Mouse (Mus musculus): Measurements from ENCODE around the gene Cdca4. TPM values are rescaled to one million over a fixed set of nuclear protein-coding genes. Genes with fewer than 3 reads are reported as not detected.

Cdca4 gene
- 10 to 100 TPM; 35.1 to 38.5 TPM for total RNA-seq (2023)

GRCm38 (mm10) chr12:112829244-112829864 lies at the start of gene Cdca4:
Gene Cdca4, minus strand, starts transcription at chr12:112829423.

DNA sequence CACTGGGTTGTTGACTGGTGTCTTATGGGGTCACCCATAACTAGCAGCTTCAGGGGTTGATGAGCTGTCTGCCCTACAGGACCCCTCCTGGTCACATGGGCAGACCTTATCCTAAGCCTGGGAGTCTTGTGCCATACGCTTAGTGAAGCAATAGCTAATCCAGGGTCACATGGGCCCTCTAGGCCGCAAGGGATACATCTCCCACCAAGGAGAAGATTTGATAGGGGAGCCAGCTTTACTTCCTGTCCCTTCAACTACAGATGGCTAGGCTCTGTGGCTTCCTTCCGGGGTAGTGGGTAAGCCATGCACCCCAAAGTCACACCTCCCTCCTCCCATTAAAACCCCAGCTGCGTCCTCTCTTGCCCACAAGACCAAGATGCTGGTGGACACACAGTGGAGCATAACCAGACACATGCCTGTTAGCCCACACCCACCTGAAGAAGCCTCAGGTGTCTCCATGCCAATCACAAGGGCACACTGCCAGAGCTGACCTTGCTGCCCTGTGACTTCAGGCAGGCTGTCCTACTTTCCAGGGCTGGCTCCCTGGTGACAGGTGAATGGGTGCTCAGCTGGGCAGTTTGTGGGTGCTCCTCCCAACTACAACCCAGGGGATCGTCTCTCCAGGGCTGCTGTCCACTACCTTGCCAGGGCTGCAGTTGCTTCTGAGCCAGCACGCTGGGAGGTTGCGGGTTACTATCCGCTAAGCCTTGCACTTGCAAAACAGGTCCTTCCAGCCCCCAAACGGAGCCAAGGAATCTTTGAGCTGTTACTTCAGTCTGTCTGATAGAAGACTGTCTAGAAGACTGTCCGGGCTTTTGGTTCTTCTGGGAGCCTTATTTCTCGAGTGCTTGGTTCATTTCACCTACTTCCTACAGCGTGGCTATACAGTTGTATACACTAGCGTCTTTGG lies 39.2 kb upstream of the Cdca4 start, which contains the start of gene Gpr132:
Gene Gpr132 (minus strand): TSS at position 51 of the 910 bp plus-strand sequence.

DNA sequence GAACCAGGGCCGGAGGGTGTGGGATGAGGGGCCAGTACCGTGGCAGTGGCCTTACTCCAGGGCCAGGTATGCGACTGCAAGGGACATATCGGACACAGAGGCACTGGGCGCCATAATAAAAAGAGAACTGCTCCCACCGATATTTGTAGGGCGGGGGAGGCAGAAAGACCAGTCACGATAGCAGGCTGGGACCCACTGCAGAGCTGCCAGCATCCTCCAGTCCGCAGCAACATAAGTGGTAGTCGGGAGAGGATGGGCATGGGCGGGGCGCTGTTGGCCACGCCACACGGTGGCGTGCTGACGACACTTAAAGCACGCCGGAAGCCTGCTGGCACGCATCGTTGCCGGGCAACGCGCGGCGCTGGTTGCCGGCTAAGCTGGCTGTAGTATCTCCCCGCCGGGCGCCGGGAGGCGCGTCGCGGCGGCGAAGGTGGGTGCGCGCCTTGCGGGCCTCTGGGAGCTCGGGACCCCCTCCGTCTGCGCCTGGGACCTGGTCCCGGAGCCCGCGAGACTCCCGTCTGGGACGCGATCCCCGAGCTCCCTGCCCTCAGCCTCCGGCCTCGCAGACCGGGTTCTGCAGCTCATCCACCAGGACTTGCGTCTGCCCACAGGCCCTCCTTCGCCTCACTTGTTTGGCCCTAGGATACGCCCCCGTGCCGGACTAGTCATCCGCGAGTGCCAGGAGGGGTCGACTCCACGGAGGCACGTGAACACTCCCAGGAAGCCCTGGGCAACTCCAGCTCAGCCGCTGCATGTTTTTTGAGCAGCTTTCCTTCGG lies 20.4 kb downstream of the Cdca4 start, which contains the start of gene Clba1:
Gene Clba1 (plus strand): TSS at position 351 of the 778 bp plus-strand sequence.

DNA sequence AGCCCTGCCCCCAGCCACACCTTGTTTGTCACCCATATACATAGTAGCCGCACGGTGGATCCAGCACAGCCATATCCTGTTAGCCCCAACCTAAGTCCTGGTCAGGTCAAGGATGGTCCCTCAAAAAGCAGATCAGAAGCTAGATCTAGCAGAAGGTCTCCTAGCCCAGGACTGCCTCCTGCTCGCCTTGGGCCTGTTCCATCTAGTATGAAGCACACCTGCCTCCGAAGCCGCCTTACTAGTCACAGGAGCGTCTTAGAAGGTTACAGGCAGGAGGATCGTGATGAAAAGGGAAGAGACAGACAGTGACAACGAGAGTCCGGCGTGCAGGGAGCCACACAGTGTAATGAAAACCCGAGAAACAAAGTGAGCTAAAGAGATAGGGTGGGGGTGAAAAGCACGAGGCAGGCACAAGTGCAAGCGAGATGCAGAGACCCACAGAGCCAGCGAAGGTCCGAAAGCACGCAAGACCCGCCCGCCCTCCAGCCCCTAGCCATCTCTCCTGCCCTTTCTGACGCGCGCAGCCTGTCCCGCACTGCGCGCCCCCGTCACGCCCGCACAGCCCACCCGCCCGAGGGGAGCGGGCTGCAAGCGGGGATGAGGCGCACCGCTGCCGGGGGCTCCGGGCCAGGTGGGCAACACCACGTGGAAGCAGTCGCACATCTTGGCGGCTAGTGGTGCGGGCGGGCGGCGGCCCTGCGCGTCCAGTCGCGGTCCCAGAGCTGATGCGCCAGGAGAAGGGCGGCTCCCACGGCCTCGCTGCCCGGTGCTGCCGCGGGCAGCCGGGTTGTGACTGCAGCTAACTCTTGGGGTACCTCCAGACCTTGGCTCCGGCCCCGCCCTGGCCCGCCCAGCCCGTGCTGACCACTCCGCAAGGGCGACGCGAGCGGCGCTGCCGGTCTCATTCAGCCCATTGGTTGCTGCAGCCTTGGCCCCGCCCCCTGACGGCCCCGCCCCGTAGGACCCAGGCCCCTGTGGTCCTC lies 27.1 kb downstream of the Cdca4 start, which contains the start of gene Ahnak2:
Gene Ahnak2 (minus strand): TSS at position 794 of the 983 bp plus-strand sequence.

Other genes with a start within 250 kb of the Cdca4 start
- gene Inf2, start 240.6 kb downstream of the Cdca4 start, total RNA-seq (2023), result 10 to 100 TPM; 35.9 to 45.7 TPM
- 10 to 100 TPM; 69.9 to 88.9 TPM for gene Adssl1, start 209.4 kb downstream of the Cdca4 start, total RNA-seq (2023)
- 10 to 100 TPM; 40.1 to 50.2 TPM for gene Siva1, start 184.7 kb downstream of the Cdca4 start, total RNA-seq (2023)
- 100 to 1,000 TPM; 161 to 182 TPM for gene Akt1, start 154.5 kb downstream of the Cdca4 start, total RNA-seq (2023)
- 10 to 100 TPM; 17.9 to 19.4 TPM for gene Zbtb42, start 150.6 kb downstream of the Cdca4 start, total RNA-seq (2023)
- under 1 TPM; 0.24 to 0.62 TPM for gene Cep170b, start 109.0 kb downstream of the Cdca4 start, total RNA-seq (2023)
- 100 to 1,000 TPM; 273 to 300 TPM for gene Pld4, start 68.8 kb downstream of the Cdca4 start, total RNA-seq (2023)
- gene Ahnak2, start 26.8 kb downstream of the Cdca4 start, total RNA-seq (2023), result under 1 TPM; 0.37 to 0.79 TPM
- 1 to 10 TPM in 1 of 2 experiments, under 1 TPM in 1; 0.68 to 1.1 TPM for gene Clba1, start 20.5 kb downstream of the Cdca4 start, total RNA-seq (2023)
- 10 to 100 TPM; 21.7 to 22.3 TPM for gene Gpr132, start 38.8 kb upstream of the Cdca4 start, total RNA-seq (2023)
- under 1 TPM; 0.26 to 0.90 TPM for gene Jag2, start 100.4 kb upstream of the Cdca4 start, total RNA-seq (2023)
- gene Nudt14, start 112.7 kb upstream of the Cdca4 start, total RNA-seq (2023), result 1 to 10 TPM; 6.9 to 8.8 TPM
- gene Btbd6, start 147.1 kb upstream of the Cdca4 start, total RNA-seq (2023), result 1 to 10 TPM; 3.4 to 5.5 TPM
- 10 to 100 TPM; 62.7 to 67.4 TPM for gene Brf1, start 171.3 kb upstream of the Cdca4 start, total RNA-seq (2023)
- gene Pacs2, start 185.1 kb upstream of the Cdca4 start, total RNA-seq (2023), result 10 to 100 TPM; 60.4 to 61.1 TPM
- under 1 TPM; 0.37 to 0.49 TPM for gene Tex22, start 245.1 kb upstream of the Cdca4 start, total RNA-seq (2023)